Mouse (Mus musculus): ENCODE data around the gene Gadd45gip1. TPM values are rescaled to one million over a fixed set of nuclear protein-coding genes. Genes with fewer than 3 reads are reported as not detected.

Gene Gadd45gip1
- total RNA-seq, 2 experiments from 2014 or later, result 17.7 to 23.0 TPM

DNA sequence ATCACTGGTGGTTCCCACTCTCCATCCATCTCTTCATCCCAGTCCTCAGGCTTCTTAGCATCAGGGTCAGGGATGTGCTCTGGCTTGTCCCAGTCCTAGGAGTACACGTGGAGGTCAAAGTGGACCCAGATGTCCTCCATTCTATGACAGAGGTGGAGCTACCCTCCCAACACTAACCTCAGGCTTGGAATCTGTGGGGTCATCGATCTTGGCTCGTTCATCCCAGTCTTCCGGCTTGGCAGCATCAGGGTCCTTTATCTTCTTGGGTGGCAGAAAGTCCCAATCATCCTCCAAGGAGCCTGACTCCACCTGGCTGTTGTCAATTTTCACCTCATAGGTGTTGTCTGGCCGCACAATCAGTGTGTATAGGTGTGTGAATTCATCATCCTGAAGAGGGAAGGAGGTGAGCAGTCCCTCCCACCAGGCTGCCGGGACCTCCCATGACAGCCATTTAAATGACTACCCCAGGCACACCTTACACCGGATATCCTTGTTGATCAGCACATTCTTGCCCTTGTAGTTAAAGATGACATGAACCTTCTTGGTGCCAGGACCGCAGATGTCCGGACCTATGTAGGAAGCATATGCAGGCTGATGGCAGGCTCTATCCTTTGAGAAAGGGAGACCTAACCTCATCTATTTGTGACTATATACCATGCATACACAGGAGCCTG, 13.2 kb downstream of the Gadd45gip1 start:
- no peak for DNase-seq
- intact Hi-C loops (cut with DNase I), result loop anchor here (5.0 kb wide), 1 partner anchor 58 kb away; the partner anchor contains the start of gene Klf1

DNA sequence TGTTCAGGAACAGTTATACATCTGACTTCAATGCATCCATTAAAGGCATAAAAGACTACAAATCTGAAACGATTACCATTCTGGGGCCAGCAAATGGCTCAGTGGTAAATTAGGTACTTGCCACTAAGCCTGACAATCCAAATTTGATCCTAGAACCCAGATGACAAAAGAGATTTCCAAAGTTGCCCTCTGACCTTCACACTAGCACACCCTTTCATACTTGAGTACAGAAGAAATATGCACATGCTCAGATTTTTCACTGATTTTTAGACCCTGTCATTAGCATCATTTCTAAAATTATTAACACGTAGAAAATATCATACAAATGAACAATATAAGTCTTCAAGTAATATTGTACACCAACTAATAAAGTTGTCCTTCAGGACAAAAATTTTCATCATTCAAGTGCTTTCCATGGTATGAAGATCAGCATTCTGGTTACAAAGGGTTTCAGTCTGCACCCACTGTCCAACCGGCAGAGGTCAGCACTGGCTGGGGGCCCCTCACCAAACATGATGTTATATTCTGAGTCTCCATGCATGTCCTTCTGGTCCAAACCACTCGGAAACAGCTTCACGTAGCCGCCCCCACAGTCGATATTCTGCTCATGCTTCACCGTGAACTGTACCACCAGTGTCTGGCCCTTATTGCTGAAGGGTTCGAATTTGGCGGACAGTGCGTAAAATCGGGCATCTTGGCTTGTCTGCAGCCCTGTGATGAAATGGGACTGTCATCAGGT, 14.2 kb downstream of the Gadd45gip1 start:
- intact Hi-C loops (cut with DNase I), result loop anchor here (5.0 kb wide), 1 partner anchor 57 kb away; the partner anchor contains the start of gene Klf1
- DNase-seq, result no peak

DNA sequence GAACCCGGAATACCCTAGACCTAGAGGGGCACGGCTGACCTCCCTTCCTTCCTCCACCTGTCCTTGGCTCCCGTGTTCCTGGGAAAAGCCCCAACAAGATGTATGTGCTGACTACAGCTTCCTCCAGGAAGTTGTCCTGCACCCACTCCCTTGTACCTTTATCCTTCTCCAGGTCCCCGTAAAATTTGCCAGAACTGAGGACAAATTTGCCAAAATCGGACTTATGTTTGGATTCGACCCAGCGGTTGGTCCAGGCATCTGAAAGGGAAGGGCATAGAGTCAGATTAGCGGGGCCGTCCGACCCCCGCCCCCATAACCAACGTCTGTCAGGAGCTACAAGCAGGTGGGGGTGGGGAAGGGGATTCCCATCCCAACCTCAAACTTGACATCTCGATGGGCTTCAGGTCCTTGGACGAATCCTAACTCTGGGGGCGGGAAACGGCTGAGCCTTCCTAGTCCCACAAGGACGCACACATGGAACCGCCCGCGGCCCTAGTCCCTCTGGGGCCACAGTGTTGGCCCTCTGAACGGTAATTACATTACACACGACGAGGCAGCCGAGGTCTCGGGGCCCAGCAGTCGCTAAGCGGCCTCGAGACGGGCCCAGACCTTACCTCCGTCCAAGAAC, 14.9 kb downstream of the Gadd45gip1 start:
- intact Hi-C loops (cut with DNase I), result loop anchor here (5.0 kb wide), 1 partner anchor 56 kb away; the partner anchor contains the start of gene Klf1
- DNase-seq, result no peak

DNA sequence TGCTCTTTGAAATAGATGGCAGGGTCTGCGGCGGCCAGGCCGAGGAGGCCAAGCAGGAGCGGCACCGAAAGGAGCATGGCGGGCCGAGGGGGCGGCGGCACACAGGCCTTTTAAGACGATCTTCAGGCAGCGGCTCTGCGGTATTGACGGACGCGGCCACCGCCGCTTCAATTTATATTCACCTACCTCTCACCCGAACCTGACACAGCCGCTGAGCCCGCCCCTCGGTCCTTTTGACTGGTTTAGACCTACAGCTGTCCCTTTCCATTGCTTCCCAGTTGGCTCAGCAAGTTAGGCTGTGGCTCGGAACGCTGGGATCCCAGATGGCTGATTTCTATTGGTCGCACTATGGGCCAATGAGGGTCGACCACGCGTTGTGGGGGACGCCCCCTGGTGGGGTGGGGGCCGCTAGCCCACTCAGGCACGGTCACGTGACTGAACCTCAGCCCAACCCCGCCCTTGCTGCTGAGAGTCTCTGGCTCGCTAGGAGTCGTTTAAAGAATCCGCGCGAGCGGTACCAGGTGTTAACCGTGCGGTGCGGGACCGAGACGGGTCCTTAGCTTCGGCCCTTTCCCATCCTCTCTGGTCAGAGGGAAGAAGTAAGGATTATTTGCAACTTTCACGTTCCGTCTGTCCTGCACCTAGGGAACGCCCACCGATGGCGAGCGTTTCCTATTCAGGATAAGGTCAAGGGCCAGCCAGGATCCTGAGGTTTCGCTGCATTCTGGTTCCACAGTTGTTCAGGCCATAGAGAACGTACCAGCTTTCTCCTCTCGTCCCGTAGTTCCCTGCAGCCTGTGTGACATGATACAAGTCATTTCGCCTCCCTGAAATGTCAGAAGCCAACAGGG, 15.6 kb downstream of the Gadd45gip1 start, which contains the start of gene Calr:
Gene Calr, minus strand, starts transcription at position 213 of the 851 bp plus-strand sequence.
- intact Hi-C loops (cut with DNase I), result loop anchor here (5.0 kb wide), 1 partner anchor 55 kb away; the partner anchor contains the start of gene Klf1

DNA sequence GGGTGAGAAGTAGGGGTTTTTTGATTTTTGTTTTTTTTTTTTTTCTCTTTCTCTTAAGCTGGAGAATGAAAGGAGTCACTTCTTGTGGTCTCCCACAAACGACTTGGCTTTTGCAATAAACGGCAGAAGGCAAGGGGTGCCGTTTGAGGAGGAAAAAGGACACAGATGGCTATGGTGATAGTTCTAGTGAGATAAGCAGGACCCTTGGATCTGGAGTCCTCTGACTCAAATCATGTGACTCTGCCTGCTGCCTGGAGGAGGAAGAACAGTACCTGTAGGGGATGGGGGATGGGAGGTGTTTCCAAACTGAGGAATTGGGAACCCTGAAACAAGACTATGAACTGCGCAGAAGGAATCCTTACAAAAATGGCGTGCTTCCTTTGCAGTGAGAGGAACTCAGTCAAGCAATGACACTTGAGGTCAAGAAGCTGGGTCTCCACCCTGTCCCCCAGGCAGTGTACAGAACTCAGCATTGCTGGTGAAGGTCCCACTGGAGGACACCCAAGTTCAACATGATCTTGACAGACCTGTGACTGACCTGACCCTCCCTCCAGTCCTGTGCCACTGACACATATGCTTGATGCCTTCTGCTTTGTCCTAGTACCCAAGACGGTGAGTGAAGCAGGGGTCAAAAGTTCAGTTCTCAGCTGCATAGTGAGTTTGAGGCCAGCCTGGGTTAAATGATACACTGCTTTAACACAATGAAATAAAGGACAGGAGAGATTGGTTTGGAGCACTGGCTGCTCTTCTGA, 16.5 kb downstream of the Gadd45gip1 start:
- intact Hi-C loops (cut with DNase I), result loop anchor here (5.0 kb wide), 1 partner anchor 54 kb away; the partner anchor contains the start of gene Klf1
- DNase-seq, result no peak

More for the DNA sequence above, 15.6 kb downstream of the Gadd45gip1 start, which contains the start of gene Calr:
- peak; percentile 97 to 99 for DNase-seq

DNA sequence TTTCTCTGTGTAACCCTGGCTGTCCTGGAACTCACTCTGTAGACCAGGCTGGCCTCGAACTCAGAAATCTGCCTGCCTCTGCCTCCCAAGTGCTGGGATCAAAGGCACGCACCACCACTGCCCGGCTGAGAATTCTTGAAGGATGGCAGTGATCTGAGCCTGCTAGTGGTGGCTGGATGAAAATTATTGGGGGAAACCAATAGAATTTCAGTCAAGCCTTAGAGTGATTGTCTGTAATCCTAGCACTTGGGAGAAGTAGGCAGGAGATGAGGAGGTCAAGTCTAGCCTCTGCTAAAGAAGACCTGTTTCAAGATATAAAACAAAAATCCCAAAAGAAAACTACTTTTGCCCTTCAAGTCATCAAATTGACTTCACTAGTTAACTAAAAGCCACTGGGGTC, 25.1 kb downstream of the Gadd45gip1 start:
- intact Hi-C loops (cut with DNase I), result no loop called here
- DNase-seq, result no peak

DNA sequence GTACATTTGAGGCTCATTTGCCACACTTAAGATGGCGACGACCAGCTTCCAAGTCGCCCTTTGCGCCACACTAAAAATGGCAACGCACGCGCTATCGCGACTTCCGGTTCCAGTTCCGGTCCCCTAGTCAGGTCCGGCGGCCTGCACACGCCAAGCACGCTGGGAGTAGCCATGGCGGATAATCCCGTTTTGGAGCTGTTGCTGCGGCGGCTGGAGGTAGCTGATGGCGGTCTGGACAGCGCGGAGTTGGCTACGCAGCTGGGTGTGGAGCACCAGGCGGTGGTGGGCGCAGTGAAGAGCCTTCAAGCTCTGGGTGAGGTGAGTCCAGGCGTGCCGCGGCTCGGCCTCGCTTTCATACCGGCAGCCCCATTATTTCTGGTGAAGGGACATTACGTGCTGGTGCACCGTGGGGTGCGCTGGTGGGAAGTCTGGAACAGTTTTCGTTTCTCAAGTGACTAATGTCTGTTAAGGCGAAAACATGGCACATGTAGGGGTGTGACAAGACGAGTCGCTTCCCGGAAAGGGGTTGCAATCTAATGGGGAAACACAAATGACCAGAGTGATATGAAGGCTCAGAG, 25.6 kb downstream of the Gadd45gip1 start, which contains the start of gene Farsa:
Gene Farsa, plus strand, starts transcription at position 126 of the 578 bp plus-strand sequence.
- DNase-seq, result peak; percentile 88 to 92
- intact Hi-C loops (cut with DNase I), result no loop called here

DNA sequence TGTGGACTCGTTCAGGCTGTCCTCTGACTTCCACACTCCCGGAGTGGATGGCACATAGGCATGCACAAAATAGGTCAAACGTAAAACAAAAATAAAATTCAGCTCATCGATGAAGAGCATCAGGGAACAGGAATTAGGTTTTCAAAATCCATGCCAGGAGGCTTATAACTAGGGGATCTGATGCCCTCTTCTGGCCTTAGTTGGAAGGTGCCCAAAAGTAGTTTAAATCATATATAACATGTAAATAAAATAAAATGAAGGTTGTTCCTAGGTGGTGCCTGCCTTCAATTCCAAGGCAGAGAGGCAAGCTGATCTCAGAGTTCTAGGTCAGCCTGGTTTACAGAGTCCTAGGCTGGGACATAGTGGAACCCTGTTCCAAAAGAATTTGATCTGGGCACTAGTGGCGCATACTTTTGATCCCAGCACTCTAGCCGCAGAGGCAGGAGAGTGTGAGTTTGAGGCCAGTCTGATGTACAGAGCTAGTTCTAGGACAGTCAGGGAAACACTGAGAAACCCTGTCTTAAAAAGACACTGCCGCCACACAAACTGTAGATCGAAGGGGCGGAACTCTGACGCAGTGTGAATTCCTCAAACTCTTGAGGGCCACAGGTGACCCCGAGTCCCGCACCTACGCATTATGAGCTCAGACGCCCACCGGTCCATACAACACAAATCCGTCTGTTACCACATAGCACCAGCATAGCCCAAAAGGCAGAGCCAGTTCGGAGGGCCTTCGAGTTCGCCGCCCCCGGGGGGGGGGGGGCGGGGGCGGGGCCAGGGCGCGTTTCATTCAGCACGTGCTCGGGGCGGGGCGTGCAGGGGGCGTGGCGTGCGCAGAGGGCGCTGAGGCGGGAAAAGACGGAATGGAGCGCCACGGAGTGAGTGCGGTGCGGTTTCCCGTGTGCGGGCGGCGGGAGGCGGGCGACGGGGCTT, 40.3 kb downstream of the Gadd45gip1 start, which contains the start of gene Syce2:
Gene Syce2, plus strand, starts transcription at position 736 of the 933 bp plus-strand sequence.
- intact Hi-C loops (cut with DNase I), result no loop called here
- peak; percentile 58 to 71 for DNase-seq

DNA sequence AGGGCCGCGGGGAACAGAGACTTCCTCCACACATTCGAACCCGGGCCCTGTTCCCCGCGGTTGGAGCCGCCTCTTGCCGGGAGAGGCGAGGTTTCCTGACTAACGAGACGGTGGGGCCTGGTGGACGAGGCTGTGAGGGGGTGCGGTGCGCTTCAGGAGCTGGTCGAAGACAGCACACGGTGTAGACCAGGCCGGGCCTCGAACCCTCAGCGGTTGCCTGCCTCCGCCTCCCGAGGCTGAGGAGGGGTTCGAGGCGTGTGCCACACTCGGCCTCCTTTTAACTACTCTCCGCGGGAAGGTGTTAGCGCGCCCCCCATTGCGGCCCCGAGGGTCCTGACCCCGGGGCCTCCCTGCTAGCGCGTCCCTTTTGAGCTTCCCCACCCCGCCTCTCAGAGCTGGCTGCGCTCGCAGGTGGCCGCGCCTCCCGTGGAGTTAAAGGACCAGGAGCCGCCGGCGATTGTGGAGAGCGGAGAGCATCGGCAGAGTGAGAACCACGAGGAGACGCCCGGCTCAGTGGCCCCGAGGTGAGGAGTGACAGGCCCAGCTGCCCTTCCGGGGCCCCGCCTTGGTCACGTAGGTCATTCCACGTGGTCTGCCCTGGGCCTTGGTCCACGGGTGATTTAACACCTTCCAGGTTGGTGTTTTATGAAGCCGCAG, 41.1 kb downstream of the Gadd45gip1 start:
- intact Hi-C loops (cut with DNase I), result no loop called here
- DNase-seq, result peak in 1 of 2 experiments; percentile 23

DNA sequence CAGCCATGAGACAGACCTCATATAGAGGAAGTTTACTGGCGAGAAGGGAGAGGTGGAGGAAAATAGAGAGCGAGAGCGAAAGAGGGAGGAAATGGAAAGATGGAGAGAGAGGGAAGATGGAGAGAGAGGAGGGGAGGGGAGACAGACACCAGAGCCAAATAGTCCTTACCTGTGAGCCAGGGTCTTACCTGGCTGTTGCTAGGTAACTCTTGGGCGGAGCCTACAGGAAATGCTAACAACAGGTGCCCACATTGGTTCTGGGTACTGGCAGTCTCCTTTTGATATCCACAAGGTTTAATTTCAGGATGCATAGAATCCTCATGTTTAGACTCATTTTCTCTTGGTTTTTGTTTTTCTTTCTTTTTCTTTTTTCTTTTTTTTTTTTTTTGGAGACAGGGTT, 41.7 kb downstream of the Gadd45gip1 start:
- DNase-seq, result no peak
- intact Hi-C loops (cut with DNase I), result no loop called here

DNA sequence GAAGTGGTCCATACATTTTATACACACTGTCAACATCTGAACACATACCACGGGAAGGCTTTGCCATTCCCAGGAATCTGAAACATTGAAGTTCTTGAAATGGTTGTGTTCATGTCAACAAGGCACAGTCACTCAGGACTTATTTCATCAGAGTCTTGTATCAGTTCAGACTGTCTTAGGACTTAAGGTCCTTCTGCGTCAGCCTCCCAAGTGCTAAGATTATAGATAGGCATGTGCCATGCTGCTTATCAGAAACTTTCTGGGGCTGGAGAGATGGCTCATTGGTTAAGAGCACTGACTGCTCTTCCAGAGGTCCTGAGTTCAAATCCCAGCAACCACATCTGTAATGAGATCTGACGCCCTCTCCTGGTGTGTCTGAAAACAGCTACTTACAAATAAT, 43.0 kb downstream of the Gadd45gip1 start:
- intact Hi-C loops (cut with DNase I), result no loop called here
- DNase-seq, result no peak

DNA sequence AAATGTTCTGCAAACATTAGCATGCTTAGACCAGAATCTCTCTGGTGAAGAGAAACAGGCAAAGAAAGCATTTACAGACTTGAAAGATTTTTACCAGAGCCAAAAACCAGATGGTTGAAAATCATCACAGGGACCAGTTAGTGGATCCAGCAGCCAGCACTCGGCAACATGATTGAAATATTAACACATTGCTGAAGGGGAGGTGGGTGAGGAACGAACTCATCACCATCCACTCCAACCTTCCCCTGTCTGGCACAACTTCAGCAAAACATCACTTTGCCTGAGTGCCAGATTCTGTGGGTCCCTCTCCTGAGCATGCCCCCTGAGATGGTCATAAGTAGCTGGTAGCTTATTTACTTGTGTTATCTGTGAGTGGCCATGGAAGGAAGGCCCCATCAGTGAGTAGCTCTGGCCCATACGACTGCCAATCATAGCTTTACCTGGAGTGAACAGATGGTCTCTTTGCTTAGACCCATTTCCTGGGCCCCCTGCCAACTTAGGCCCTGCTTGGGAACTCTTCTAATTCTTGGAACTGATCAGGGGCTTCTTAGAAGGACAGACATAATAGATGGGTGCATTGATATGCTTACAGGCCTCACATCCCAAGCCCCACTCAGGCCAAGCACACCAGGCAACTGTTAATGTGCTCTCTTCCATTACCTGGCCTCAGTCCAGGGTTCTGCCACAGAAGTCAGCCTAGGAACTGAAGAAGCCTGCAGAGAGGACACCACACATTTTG, 46.1 kb downstream of the Gadd45gip1 start:
- intact Hi-C loops (cut with DNase I), result no loop called here
- no peak for DNase-seq

DNA sequence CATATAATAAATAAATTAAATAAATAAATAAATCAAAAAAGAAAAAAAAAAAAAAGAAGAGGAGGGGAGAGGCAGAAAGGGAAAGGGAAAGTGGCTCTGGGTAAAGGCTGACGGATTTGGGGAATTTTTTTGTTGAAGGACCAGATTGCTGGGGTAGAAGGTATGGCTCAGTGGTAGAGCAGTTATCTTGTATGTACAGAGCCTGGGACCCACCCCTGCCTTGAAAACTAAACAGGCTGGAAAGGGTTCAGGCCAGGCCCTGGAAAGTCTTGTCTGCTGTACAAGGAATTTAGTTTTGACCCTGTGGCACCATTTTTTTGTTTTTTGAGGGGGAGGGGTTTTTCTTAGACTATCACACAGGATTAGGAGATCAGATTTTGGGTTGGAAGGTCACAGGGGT, 47.6 kb downstream of the Gadd45gip1 start:
- intact Hi-C loops (cut with DNase I), result no loop called here
- DNase-seq, result no peak

DNA sequence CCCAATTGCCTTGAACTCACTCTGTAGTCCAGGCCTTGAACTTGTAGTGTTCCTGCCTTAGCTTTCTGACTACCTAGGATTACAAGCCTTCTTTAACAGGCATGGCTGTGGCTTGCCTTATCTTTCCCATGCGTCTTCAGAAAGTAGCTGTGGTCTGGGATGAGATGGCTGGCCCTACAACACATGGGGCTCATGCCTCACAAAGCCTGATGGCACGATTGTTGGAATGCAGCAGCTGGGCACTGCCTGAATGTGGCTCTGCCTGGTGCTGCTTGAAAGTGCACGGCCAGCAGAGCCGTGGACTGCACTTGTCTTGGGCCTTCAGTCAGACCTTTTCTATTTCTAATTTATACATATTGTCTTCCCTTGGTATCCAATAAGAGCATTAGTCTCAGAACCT, 53.4 kb downstream of the Gadd45gip1 start:
- intact Hi-C loops (cut with DNase I), result no loop called here

More for the DNA sequence above, 53.4 kb downstream of the Gadd45gip1 start:
- DNase-seq, result no peak

Measured in gastrocnemius, postnatal 36 days (tissue).